Mouse (Mus musculus): ENCODE measurements at regions not wholly inside any gene's neighbourhood (a gene's known extent, or its start where the extent isn't known, plus 50 kb on each side); places are given as distances from the start of the nearest gene placed in this dataset.

DNA sequence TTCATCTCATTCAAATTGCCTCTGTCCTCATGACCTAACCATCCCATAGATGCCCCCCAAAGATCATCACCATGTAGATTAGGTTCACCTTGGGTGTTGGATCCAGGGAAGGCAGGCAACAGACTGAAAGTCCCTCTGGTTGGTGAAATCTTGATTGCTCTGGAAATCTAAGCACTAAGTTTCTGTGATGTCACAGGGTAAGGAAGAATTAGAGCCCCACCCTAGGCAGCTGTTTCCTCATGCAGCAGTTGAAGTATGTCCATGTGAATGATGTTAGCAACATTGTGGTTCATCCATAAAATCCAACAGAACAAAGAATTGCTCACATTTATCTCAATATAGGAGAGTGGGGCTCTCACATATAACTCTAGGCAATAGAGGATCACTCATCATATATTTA is 175.5 kb downstream of the Plk2 start:
- Histone ChIP-seq H3K9me3 (replicated peaks) (no peaks in the 10 kb centered on the region), H3K4me2 (no peak overlapping the region), H3K4me1 (no peaks in the 10 kb centered on the region), H3K27me3 (replicated peaks) (no peaks in the 10 kb centered on the region), H3K9ac (no peak overlapping the region), H3K36me3 (no peaks in the 10 kb centered on the region), H3K27ac (no peak overlapping the region), H3K4me3 (no peak overlapping the region)
- ATAC-seq: no peak

DNA sequence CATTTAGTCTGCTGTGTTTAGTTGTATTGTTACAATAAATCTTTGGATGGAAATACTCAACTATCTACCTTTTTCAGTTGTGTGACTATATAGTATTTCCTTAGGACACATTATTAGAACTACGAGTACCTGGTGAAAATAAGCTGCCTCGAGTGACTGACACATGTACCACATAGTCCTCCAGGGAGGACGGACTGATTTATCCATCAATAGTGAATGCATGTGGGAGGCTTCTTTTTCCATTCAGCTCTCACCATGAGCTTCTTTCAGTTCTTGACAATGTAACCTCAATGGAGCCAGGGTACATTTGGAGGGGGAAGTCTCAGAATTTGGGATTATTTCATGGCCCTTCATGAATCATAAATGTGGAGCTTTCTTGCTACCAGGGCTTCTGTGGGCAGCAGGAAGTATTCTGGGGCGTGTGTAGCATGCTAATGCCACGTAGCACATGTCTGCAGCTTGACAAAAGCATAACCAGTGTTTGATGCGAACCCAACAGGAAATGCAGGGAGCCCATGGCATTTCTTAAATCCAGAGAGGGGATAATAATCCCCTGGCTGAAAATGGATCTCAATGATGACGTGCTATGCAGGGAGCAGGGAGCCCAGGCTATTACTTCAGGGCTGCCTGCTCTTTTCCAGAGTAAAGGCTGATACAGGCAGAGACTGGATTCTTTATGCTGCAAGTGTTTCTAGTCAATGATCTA is 178.7 kb downstream of the Plk2 start:
- Histone ChIP-seq H3K4me2 (no peak overlapping the region), H3K27ac (no peak overlapping the region), H3K36me3 (no peaks in the 10 kb centered on the region), H3K4me3 (no peak overlapping the region), H3K9me3 (replicated peaks) (no peaks in the 10 kb centered on the region), H3K27me3 (replicated peaks) (no peaks in the 10 kb centered on the region), H3K4me1 (no peaks in the 10 kb centered on the region), H3K9ac (no peak overlapping the region)
- no peak for ATAC-seq
- WGBS (ENCODE audit: insufficient replicate concordance): 59% methylated on average over 7 of the region's 7 CpGs

DNA sequence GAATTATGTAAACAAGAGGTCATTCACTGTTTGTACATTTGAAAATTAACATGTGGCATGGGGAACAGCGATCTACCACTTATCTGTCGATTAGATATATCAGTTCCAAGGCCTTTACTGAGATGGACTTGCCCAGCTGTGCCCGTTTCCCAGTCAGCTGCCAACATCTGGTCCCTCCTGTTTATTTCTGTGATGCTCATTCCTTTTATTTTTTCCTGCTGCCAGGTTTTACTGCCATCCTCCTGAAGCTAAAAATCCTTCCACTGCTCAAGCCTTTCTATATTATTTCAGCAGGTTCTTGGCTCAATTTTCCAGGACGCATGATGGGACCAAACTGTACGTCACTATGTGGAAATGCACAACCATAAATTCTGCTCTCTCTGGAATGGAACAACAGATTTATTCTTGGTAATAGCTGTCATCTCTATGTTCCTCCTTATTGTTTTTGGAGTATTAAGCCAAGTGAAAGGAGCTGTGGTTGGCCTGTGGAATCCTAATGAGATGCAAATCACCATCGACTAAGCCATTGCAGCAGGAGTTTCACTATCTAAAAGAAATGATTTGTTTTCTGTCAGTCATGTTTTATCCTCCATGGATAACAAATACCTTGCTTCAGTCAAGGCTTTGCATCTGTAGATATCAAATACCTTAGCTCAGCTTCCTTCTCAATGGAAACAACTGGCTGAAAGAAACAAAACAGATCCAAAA is 180.1 kb downstream of the Plk2 start:
- no peak overlapping the region for H3K27ac ChIP-seq
- H3K27me3 ChIP-seq (replicated peaks): no peaks in the 10 kb centered on the region
- no peaks in the 10 kb centered on the region for H3K9me3 ChIP-seq (replicated peaks)
- H3K4me2 ChIP-seq: no peak overlapping the region
- no peaks in the 10 kb centered on the region for H3K4me1 ChIP-seq
- H3K4me3 ChIP-seq: no peak overlapping the region
- 74% methylated on average over 6 of the region's 6 CpGs for WGBS (ENCODE audit: insufficient replicate concordance)
- no peaks in the 10 kb centered on the region for H3K36me3 ChIP-seq
- no peak for ATAC-seq
- H3K9ac ChIP-seq: no peak overlapping the region

DNA sequence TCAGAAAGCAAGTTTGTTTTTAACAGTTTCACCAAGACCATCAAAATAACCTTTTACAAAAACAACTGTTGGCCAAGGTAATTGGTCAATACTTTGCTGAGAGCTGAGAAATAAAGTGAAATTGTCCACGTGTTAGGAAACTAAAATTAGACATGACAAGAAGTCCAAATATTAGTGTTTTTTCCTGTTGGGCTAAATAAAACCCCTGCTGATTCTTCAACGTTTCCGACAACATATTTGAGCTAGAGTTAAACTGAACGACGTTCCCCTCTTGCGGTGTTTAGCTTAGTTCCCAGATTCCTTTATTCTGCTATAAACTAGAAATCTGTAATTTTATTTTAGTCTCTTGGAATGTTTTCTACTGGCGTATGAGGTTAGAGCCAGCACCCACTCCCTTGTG is 183.3 kb downstream of the Plk2 start:
- Histone ChIP-seq H3K9ac (no peak overlapping the region), H3K4me3 (no peak overlapping the region)
- 58% methylated on average over 7 of the region's 7 CpGs for WGBS (ENCODE audit: insufficient replicate concordance)

DNA sequence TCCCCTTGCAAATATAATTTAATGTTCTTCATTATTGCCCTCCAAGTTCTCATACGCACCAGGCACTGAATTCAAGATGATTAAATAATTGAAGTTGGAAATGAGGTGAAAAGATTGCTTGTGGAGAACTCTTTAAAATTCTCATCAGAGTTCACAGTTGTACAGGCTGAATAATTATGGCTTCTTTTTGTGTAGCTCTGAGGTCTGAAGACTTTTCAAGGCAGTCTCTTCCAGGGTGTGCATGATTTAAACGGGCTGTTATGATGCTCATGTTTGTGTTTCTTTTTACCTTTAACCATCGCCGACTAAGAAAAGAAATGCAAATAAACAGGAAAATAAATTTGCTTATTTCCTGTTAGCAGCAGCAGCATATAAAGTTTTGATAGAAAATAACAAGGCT is 185.3 kb downstream of the Plk2 start:
- Histone ChIP-seq H3K27me3 (replicated peaks) (no peaks in the 10 kb centered on the region), H3K27ac (no peak overlapping the region), H3K4me3 (no peak overlapping the region), H3K9ac (no peak overlapping the region), H3K4me2 (no peak overlapping the region), H3K9me3 (replicated peaks) (no peaks in the 10 kb centered on the region), H3K4me1 (no peaks in the 10 kb centered on the region), H3K36me3 (no peaks in the 10 kb centered on the region)
- ATAC-seq: no peak
- WGBS (ENCODE audit: insufficient replicate concordance): 72% methylated on average over 4 of the region's 4 CpGs

More for the DNA sequence above, 183.3 kb downstream of the Plk2 start:
- Histone ChIP-seq H3K36me3 (no peaks in the 10 kb centered on the region), H3K27me3 (replicated peaks) (no peaks in the 10 kb centered on the region), H3K27ac (no peak overlapping the region), H3K4me1 (no peaks in the 10 kb centered on the region), H3K4me2 (no peak overlapping the region), H3K9me3 (replicated peaks) (no peaks in the 10 kb centered on the region)
- ATAC-seq: no peak

DNA sequence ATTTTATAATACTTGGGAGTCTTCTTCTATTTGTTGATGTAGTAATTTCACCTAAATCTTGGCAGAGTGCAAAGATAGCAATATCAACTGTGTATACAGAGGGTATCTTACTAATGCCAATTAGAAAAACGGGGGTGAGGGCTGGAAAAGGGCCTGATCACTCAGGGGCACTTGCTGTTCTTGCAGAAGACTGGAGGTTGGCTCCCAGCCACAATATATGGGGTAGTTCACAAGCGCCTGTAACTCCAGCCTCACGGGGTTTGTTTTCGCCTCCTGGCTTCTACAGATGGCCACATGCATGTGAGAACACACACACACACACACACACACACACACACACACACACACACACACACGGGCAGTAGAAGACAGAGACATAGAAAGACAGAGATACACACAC is 185.7 kb downstream of the Plk2 start:
- Histone ChIP-seq H3K36me3 (no peaks in the 10 kb centered on the region), H3K9ac (no peak overlapping the region), H3K4me1 (no peaks in the 10 kb centered on the region), H3K4me3 (no peak overlapping the region), H3K9me3 (replicated peaks) (no peaks in the 10 kb centered on the region), H3K4me2 (no peak overlapping the region), H3K27me3 (replicated peaks) (no peaks in the 10 kb centered on the region), H3K27ac (no peak overlapping the region)
- ATAC-seq: no peak
- WGBS (ENCODE audit: insufficient replicate concordance): 69% methylated on average over 5 of the region's 5 CpGs

DNA sequence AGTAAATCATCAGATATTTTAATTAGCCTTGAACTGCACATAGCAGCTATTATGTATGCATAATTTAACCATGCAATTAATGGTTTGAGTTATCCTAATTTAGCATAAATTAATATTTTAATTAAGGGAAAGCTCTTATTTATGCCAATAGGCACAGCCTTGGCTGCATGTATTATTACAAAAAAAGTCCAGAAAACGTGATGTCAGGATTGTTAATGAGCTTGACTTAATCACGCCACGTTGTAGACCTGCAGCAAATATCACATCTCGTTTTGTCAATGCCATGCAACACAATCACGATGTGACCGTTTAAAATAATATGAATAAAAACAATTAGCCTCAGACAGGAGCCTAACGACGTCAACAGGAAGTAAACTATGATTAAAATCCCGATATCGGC is 189.9 kb downstream of the Plk2 start:
- Histone ChIP-seq H3K27me3 (replicated peaks) (no peaks in the 10 kb centered on the region), H3K4me3 (no peak overlapping the region), H3K9ac (no peak overlapping the region), H3K36me3 (no peaks in the 10 kb centered on the region), H3K4me2 (no peak overlapping the region), H3K4me1 (no peaks in the 10 kb centered on the region), H3K9me3 (replicated peaks) (no peaks in the 10 kb centered on the region), H3K27ac (no peak overlapping the region)
- ATAC-seq: no peak
- 68% methylated on average over 10 of the region's 10 CpGs for WGBS (ENCODE audit: insufficient replicate concordance)

DNA sequence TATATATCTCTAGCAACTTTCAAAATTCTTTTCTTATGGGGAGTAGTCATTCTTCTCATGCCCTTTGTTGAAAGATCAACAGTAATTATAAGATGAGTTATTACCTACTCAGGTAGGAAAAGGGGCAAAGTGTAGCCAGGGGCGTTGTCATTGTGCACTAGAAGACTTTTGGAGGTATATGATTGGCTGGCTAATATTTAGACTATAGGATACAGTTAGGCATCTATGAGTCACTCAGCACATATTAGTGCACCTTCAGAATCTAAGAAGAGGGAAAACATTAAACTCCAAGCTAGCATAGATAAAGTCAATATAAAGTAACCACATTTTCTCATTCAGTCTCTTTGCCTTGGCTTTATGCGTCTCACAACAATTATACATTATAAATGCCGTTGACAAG is 199.8 kb downstream of the Plk2 start:
- Histone ChIP-seq H3K36me3 (no peaks in the 10 kb centered on the region), H3K27me3 (replicated peaks) (no peaks in the 10 kb centered on the region), H3K4me2 (no peak overlapping the region), H3K4me1 (no peaks in the 10 kb centered on the region), H3K4me3 (no peak overlapping the region), H3K9ac (no peak overlapping the region), H3K9me3 (replicated peaks) (no peaks in the 10 kb centered on the region), H3K27ac (no peak overlapping the region)
- WGBS (ENCODE audit: insufficient replicate concordance): 84% methylated on average over 3 of the region's 3 CpGs
- no peak for ATAC-seq

DNA sequence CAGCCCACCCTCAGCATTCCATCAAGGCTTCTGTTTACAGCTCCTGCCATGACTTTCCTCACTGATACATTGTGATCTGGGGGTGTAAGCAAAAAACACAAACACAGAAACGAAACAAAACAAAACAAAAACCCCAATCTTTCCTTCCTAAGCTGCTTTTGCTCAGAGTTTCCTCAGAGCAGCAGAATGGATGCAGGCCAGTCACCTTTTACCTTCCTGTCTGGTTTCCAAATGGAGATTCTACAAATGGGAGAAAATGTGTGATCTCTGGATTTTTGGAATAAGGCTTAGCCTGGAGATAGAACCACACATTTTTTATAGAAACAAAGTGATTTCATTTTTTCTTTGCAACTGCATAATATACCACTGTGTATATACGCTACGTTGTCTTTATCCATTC is 204.8 kb downstream of the Plk2 start:
- Histone ChIP-seq H3K4me3 (no peak overlapping the region), H3K9me3 (replicated peaks) (no peaks in the 10 kb centered on the region), H3K36me3 (no peaks in the 10 kb centered on the region), H3K4me2 (no peak overlapping the region), H3K9ac (no peak overlapping the region), H3K27ac (no peak overlapping the region), H3K4me1 (no peaks in the 10 kb centered on the region), H3K27me3 (replicated peaks) (no peaks in the 10 kb centered on the region)
- 67% methylated on average over 3 of the region's 3 CpGs for WGBS (ENCODE audit: insufficient replicate concordance)
- no peak for ATAC-seq

DNA sequence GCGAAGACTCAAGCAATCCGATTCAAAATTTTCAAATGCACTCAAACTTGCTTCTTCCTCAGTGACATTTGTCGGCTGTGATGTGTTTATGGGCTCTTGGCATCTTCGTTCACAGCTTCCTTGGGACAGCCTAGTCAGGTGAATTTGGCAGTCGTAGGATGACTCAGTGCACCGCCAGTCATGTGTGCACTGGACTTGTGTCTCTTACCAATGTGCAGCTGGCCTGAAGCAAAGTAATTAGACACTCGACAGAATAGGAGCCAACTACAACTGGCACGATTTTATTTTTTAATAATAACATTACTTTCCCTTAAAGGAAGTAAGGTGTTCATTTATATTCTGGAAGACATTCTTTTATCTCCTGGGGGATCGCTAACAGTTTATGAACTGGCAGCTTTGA is 205.5 kb downstream of the Plk2 start:
- ATAC-seq: no peak
- H3K4me1 ChIP-seq: no peaks in the 10 kb centered on the region
- H3K9ac ChIP-seq: no peak overlapping the region
- no peak overlapping the region for H3K4me3 ChIP-seq
- H3K36me3 ChIP-seq: no peaks in the 10 kb centered on the region
- 74% methylated on average over 9 of the region's 9 CpGs for WGBS (ENCODE audit: insufficient replicate concordance)
- H3K9me3 ChIP-seq (replicated peaks): no peaks in the 10 kb centered on the region
- no peak overlapping the region for H3K4me2 ChIP-seq
- H3K27ac ChIP-seq: no peak overlapping the region
- no peaks in the 10 kb centered on the region for H3K27me3 ChIP-seq (replicated peaks)

DNA sequence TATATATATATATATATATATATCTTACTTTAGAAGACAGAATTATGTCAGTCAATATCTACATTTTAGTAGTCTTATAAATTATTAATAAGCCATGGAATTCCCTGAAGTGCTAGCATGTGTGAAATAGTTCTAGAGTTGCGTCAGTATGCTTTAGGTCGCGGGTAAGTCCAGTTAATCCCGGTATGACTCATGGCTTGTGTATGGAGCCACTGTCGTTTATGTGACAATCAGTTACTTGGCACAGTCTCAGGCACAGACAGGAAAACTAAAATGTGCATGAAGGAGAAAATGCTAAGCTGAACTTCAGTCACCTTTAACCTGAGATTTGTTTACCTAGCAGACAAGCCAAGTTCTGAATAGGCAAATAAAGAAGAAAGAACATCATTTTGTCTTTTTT is 206.5 kb downstream of the Plk2 start:
- Histone ChIP-seq H3K9me3 (replicated peaks) (no peaks in the 10 kb centered on the region), H3K27ac (no peak overlapping the region), H3K4me1 (no peaks in the 10 kb centered on the region)

DNA sequence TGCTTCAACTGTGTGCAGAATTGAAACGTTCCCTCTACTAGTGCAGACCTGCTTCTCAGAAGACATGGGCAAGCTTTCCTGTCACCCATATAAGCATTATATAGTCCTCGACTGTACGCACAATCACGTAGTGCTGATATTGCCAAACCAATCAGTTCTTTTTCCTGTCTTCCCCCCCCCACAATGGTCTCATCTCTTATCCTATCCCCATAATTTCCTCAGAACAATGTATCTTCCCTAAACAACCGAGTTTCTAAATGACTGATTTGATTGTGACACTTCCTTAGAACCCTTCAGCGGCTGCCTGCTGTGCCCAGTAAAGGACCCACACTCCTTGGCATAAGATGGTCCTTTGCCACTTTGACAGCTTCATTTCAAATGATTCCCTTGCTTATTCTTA is 207.0 kb downstream of the Plk2 start:
- H3K4me1 ChIP-seq: no peaks in the 10 kb centered on the region
- H3K27ac ChIP-seq: no peak overlapping the region
- no peaks in the 10 kb centered on the region for H3K36me3 ChIP-seq
- ATAC-seq: no peak
- no peak overlapping the region for H3K9ac ChIP-seq
- 56% methylated on average over 6 of the region's 6 CpGs for WGBS (ENCODE audit: insufficient replicate concordance)
- H3K27me3 ChIP-seq (replicated peaks): no peaks in the 10 kb centered on the region
- no peak overlapping the region for H3K4me2 ChIP-seq
- no peaks in the 10 kb centered on the region for H3K9me3 ChIP-seq (replicated peaks)
- H3K4me3 ChIP-seq: no peak overlapping the region

More for the DNA sequence above, 206.5 kb downstream of the Plk2 start:
- Histone ChIP-seq H3K9ac (no peak overlapping the region), H3K27me3 (replicated peaks) (no peaks in the 10 kb centered on the region), H3K36me3 (no peaks in the 10 kb centered on the region), H3K4me2 (no peak overlapping the region), H3K4me3 (no peak overlapping the region)
- WGBS (ENCODE audit: insufficient replicate concordance): 74% methylated on average over 5 of the region's 5 CpGs
- no peak for ATAC-seq

DNA sequence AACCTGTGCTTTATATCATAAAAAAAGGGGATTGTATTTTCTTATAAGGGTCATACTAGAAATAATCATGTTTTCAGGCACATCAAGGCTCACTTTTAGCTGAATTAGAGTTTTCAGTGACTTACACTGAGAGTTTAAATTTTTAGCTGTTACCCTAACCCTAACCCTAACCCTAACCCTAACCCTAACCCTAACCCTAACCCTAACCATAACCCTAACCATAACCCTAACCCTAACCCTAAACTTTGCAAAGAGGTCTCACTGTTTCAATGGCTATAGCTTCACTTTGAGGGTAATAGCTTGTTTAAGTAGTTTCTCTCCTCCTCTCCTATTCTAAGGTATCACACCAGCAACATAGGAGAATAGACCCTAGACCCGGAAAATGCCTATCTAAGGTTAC is 208.0 kb downstream of the Plk2 start:
- 41% methylated on average over 1 of the region's 1 CpGs for WGBS (ENCODE audit: insufficient replicate concordance)
- no peak overlapping the region for H3K4me2 ChIP-seq
- no peak for ATAC-seq

More for the DNA sequence above, 208.0 kb downstream of the Plk2 start:
- H3K9ac ChIP-seq: no peak overlapping the region
- no peaks in the 10 kb centered on the region for H3K9me3 ChIP-seq (replicated peaks)
- H3K4me1 ChIP-seq: no peaks in the 10 kb centered on the region
- no peaks in the 10 kb centered on the region for H3K27me3 ChIP-seq (replicated peaks)
- H3K27ac ChIP-seq: no peak overlapping the region
- H3K4me3 ChIP-seq: no peak overlapping the region
- no peaks in the 10 kb centered on the region for H3K36me3 ChIP-seq
